Mouse (Mus musculus): Measurements from ENCODE around the gene Mms22l.
A peak's percentile ranks its signal among the peaks of the same experiment; 100 is the strongest.

Gene Mms22l

DNA sequence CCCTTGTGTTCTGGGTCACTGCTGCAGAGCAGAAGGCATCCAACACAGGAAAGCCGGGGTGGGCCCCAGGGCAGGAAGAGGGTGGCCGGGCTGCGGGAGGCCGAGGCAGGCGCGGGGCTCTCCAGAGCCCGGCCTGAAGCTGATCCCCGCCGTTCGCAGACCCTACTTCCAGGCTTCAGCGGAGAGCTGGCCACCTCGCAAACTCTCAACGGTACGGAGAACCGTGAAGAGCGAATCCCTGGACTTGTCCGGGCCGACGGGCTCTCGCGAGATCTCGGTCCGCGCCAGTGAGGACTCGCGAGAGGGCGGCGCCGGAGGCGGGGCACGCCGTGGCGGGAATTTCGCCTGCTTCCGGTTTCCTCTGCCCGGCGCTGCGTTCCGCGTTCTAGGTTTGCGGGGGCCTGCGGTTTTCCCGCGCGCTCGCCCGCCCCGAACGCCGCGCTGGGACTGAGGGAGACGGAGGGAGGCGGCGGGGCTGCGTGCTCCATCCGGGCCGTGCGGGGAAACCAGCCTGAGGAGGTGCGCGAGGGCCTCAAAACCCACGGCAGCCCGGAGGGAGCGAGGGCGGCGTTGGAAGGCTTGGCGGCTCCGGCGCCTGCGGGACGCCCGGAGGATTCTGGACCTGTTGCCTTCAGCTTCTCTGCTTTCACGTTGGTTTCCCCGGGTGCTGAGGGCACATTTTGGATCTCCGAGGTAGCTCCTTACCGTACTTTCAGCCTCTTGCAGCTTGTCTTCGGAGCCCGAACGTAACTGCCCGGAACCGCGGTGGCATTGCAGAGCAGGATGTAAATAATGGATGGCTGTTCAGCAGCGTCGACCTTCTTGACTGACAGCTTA is at the start of gene Mms22l:
TSS of gene Mms22l (plus strand) at position 336 of the 837 bp plus-strand sequence.
- peak; percentile 18; the same call in 1 of the 2 replicates for TF ChIP-seq GATA4 (IDR thresholded peaks at IDR 0.05; ENCODE audit: insufficient replicate concordance, low read length)

DNA sequence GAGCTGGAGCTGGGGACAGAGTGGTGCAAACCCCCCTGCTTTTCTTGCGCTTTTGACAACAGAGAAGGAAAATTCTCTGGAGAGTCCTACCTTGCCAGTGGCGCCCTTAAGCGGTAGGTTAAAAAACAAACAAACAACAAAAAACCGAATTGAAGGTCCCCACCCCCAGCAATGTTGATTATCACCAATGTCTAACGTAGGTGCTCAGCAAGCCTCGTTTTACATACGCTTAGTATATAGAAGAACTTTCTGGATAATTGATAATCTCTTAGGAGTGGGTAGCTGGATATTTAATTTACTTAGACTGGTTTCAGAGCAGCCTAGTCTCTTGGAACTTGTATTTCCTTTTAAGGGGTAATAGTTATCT is 685 bp downstream of the Mms22l start:
- TF ChIP-seq GATA4 (IDR thresholded peaks at IDR 0.05; ENCODE audit: insufficient replicate concordance, low read length) = no peak

DNA sequence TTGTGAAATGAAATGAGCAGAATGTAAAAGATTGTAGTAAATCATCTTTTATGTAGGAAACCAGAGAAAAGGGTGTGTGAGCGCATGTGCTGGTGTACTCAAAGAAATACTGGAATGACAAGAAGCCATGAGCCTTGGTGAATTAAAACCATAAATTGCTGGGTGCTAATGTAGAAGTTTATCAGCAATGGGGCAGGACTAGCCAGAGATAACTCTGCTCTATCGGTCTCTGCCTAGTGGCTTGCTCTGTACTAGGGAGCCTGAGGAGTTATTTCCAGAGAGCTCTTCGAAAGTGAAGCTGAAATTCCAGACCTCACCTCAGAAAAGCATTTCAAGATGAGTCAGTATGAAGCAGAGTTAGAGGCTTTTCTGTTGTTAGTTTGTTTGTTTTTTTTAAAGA is 12.9 kb downstream of the Mms22l start:
- TF ChIP-seq GATA4 (IDR thresholded peaks at IDR 0.05; ENCODE audit: insufficient replicate concordance, low read length) = no peak

DNA sequence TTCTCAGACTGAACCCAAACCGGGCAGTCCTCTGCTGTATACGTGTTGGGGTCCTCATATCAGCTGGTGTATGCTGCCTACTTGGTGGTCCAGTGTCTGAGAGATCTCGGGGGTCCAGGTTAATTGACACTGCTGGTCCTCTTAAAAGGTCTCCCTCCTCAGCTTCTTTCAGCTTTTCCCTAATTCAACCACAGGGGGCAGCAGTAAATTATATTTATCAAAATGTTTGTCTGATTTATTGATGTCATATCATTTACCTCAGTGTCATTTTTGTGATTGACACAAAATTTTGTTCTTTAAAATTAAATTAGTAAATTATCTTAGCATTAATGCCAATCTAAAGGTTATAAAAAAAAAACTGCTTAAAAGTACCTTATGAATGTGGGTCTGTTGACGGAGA is 40.7 kb downstream of the Mms22l start:
- no peak for TF ChIP-seq GATA4 (IDR thresholded peaks at IDR 0.05; ENCODE audit: insufficient replicate concordance, low read length)

DNA sequence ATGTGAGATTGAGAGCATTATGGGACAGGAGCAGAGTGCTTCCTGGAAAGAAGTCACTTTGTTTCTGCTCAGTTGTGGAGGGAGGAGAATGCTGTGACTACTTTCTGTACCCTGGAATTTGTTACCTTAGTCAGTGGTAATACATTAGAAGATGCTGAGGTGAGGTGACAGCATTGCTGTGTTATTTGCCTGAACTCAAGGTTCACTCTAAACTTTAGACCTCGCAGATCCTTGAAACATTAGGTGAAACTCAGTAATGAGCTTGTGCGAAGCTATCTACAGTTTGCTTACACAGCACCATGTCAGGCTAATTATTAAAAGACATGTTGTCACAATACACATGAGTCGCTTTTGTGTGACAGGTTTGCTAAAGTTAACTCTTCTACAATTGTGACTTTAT is 47.2 kb downstream of the Mms22l start:
- TF ChIP-seq GATA4 (IDR thresholded peaks at IDR 0.05; ENCODE audit: insufficient replicate concordance, low read length) = no peak

DNA sequence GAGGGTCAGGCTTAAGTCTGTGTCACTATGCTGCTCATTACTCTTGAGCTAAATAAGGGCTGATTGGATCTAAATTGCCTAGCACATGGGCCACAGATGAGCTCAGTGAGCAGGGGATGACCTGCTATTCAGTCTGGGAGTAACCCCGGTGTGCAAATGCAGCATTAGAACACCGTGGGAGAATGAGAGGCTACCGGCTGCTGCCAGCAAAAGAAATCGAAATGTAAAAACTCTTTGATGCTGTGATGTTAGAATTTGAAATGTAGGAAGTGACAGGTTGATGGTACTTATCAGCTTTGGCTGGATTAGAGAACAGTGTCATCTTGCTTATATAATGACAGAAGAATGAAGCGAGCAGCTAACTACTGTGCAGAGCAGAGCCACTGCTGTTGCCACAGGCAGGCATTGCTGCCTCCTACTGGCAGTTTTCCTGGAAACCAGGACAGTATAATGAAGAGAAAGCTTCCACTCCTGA is 48.5 kb downstream of the Mms22l start:
- TF ChIP-seq GATA4 (IDR thresholded peaks at IDR 0.05; ENCODE audit: insufficient replicate concordance, low read length) = no peak

DNA sequence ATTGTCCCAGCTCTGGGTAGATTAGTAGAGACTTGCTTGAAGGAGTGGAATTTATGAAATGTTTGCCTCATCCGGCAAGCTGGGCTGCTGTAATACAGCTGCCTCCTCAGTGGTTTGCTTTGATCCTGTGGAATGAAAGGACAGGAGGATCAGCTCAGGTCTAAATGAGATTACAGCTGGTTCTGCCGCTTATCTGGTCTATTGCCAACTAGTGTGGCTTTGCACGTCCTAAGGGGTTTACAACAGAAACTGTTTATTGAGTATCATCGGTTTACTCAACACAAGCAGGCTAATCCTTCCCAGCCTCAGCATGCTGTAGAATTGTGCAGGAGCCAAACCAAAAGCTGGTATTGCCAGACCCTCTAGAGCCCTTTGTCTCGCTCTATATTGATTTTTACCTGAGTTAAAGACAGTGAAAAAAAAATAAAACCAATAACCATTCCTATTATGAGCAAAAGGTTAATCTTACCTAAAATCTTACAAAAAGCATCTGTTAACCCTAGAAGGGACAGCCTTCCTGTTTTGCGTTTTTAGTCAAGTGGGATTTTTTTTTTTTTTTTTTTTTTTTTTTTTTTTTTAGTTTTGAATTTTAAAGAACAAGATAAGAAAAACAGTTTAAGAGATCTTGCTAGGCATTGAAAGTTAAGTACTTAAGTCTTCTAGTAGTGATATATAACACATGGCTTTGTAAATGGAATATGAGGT is 60.0 kb downstream of the Mms22l start:
- TF ChIP-seq GATA4 (IDR thresholded peaks at IDR 0.05; ENCODE audit: insufficient replicate concordance, low read length) = no peak

DNA sequence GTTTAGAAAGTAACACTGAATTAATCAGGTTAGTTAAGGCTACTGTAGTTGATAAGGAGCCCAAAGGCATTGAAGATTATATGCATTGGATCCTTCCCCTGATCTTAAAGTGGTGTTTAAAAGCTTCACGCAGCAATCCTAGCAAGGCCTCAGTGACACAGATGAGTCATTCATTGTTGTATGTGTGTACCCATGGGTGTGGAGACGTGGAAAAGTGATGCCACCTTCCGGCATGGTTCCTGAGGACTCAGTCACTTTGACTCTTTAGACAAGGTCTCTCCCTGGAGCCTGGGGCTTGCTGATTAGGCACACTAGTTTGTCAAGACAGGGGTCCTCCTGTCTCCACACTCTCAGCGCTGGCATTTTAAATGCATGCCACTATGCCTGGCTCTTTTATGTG is 60.9 kb downstream of the Mms22l start:
- no peak for TF ChIP-seq GATA4 (IDR thresholded peaks at IDR 0.05; ENCODE audit: insufficient replicate concordance, low read length)

DNA sequence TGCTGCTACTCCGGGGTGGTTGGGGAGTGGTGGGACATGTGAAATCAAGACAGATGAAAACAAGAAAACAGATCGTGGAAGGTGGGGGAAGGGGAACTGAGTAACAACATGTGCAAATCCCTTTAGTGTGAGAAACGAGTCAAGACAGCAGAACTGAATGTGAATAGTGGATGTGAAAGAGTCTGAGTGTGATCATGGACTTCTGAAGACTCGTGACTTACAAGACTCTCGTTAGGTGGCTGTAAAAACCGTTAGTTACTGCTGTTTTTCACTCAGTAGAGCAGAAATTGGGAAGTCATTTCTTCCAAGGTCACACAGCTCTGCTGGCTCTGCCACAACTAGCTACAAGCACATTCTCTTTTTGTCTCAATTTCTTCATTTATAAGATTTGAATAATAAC is 71.8 kb downstream of the Mms22l start:
- no peak for TF ChIP-seq GATA4 (IDR thresholded peaks at IDR 0.05; ENCODE audit: insufficient replicate concordance, low read length)

DNA sequence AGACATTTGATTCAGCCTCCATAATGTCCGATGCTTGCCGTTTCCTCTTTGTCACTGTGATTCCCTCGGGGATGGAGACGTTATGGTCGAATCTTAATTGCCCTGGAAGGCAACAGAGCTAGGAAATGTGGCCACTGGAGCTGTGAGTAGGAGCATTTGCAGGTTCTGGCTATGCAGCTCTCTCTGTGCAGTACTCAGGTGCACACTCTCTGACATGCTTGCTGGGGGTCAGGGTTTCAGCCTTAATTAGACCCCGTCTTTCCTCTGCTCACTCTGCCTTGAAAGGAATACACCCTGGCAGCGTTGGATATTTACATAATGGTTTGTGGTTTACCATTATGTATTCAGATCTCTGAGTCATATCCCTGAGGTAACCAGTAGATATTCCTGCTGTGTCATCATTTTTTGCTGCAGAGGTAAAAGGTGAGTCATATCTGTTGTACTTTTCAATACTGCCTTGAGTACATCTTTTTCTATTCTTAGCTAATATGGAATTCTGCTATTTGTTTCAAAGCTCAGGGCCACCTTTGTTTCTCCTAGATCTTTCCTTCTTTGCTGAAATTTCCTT is 72.8 kb downstream of the Mms22l start:
- TF ChIP-seq GATA4 (IDR thresholded peaks at IDR 0.05; ENCODE audit: insufficient replicate concordance, low read length) = no peak

DNA sequence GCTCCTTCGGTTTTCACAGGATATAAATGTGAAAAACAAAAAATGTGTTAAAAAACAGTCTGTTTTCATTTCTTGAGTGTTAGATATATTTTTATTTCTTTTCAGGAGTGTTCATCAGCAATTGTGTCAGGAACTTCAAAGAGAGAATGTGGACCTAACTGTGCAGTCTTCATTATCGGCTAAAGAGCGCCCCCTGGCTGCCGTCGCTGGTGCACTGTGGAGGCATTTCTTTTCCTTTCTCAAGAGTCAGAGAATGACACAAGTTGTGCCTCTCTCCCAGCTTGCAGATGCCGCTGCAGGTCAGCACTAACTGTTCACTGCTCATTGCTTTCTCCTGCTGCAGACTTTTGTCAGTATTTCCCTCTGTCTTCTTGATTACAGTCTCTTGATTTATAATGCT is 78.0 kb downstream of the Mms22l start:
- TF ChIP-seq GATA4 (IDR thresholded peaks at IDR 0.05; ENCODE audit: insufficient replicate concordance, low read length) = no peak

DNA sequence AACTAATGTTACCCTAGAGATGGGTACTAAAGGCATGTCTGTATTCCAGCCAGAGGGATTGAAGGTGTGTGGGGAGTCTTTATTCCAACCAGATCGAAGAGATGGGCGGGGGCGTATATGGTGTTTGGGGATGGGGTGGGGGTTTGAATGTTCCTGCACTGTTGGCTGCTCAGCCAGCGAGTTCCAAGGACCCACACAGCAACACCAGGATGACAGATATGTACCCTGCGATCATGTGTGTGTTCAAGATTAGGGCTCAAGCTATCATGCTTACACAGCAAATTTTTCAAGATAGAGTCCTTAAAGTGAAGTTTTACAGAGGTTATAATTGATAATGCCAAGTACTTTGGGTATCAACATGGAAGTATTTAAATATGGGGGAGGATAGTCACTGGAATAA is 81.3 kb downstream of the Mms22l start:
- no peak for TF ChIP-seq GATA4 (IDR thresholded peaks at IDR 0.05; ENCODE audit: insufficient replicate concordance, low read length)

DNA sequence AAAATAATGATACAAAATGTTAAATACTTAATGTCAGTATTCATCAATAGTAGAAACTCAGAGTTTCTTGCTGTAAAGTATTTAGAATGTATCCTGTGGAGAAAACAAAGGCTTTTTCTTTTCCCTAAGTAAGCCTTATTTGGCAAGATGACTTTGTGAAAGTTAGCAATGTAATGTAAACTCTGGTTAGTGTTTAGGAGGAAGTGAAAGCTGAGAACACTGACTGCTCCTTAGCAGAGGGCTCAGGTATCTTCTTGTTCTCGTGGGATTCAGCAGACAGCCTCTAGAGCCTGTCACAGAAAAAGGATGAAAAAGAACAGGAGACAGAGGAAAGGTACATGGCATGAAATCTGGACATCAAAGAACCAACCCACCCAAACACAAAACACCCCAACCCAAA is 86.0 kb downstream of the Mms22l start:
- TF ChIP-seq GATA4 (IDR thresholded peaks at IDR 0.05; ENCODE audit: insufficient replicate concordance, low read length) = no peak

DNA sequence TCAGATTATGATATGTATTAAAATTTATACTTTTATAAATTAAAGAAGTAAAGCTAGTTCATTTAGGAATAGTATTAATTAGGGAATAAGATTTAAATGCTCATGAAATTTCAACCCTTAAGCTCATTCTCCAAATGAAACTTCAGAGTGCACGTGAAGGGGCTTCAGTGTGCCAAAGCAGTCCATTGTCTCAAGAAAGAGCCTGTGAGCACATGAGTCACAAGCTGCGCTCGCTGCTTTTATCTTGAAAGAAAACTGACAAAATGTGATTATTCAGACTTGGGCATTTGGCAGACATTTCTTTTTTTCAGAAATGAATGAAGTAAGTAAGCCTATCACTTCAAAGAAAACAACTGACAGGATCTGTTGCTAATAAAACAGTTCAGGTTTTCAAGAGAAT is 87.7 kb downstream of the Mms22l start:
- no peak for TF ChIP-seq GATA4 (IDR thresholded peaks at IDR 0.05; ENCODE audit: insufficient replicate concordance, low read length)

DNA sequence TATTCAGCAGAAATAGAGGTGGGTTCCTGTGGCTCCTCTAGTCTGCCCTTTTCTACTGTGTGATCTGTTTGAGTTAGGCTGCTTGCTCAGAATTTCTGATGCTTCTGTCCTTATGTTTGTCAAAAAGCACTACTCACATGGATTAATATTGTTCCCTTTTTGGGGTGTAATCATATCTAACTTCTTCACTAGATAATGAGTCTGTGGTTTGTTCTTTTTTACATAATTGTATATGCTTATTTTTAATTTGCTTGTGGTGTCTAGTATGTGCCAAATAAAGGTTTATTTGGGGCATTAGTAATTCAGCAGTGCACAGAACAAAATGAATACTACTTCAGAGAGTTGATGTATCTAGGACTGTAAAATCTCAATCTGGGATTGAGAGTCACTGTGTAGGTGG is 98.6 kb downstream of the Mms22l start:
- no peak for TF ChIP-seq GATA4 (IDR thresholded peaks at IDR 0.05; ENCODE audit: insufficient replicate concordance, low read length)

Data from liver, adult (tissue).